ENCODE assay signal across 8 mouse cellular contexts in genomic region chr1:91962256-91962655, GRCm38 (mm10).
A peak's percentile ranks its signal among the peaks of the same experiment; 100 is the strongest.
DNase-seq lines count a peak whose midpoint lies in the region; ATAC-seq and TF ChIP-seq lines count a peak whose summit lies in the region.

No protein-coding gene starts in this region.

- no peak overlapping the region for H3K9ac ChIP-seq in embryonic facial prominence, embryonic 15.5 days
- H3K9ac ChIP-seq in hindbrain, embryonic 14.5 days, result no peak overlapping the region
- no peak overlapping the region for H3K9ac ChIP-seq in liver, embryonic 14.5 days (replicated peaks)
- no peak overlapping the region for H3K9ac ChIP-seq in neural tube, embryonic 14.5 days (replicated peaks; ENCODE audit: low read depth, low read length)

- H3K4me3 ChIP-seq in bone marrow, adult 2 months (replicated peaks; ENCODE audit: control insufficient read depth, low read depth, low read length), result no peak overlapping the region
- no peak overlapping the region for H3K4me3 ChIP-seq in embryonic facial prominence, embryonic 15.5 days (replicated peaks)
- H3K4me3 ChIP-seq in hindbrain, embryonic 14.5 days (replicated peaks; ENCODE audit: low read length), result no peak overlapping the region
- no peak overlapping the region for H3K4me3 ChIP-seq in liver, embryonic 14.5 days (ENCODE audit: insufficient read depth in 1 of 2, low read depth in 2 of 2, low read length in 2 of 2)
- H3K4me3 ChIP-seq in neural tube, embryonic 14.5 days (ENCODE audit: low read depth, low read length), result no peak overlapping the region

- TF ChIP-seq EP300 in liver, embryonic 14.5 days (IDR thresholded peaks at IDR 0.05; ENCODE audit: low read depth), result no peak

- peak; percentile 64 for DNase-seq in right cerebral cortex, postnatal 4 days
- DNase-seq in right cerebral cortex, postnatal 36 days (ENCODE audit: low spot score in 2 of 2), result no peak
- DNase-seq in hindbrain, embryonic 14.5 days (ENCODE audit: low spot score), result peak; percentile 39
- peak in 1 of 3 experiments; percentile 9 for DNase-seq in liver, embryonic 14.5 days (ENCODE audit: low read depth in 3 of 3, low spot score in 3 of 3)
- peak; percentile 23 for DNase-seq in yolk sac, embryonic 10.5 days (ENCODE audit: low spot score)

- H3K27ac ChIP-seq in bone marrow, adult 2 months (ENCODE audit: control insufficient read depth, insufficient read depth, low read depth, low read length, poor library complexity), result no peak overlapping the region
- 0 out of 2 replicates have a peak overlapping the region, but pooled peaks have one; percentile 63 for H3K27ac ChIP-seq in embryonic facial prominence, embryonic 15.5 days (replicated peaks)
- H3K27ac ChIP-seq in hindbrain, embryonic 14.5 days, result no peak overlapping the region
- H3K27ac ChIP-seq in liver, embryonic 14.5 days, result no peak overlapping the region
- no peak overlapping the region for H3K27ac ChIP-seq in neural tube, embryonic 14.5 days (ENCODE audit: low read depth, low read length)

- WGBS in bone marrow, adult 2 months, result 87% methylated on average over 1 of the region's 1 CpGs
- 38% methylated on average over 1 of the region's 1 CpGs for WGBS in embryonic facial prominence, embryonic 15.5 days
- 29% methylated on average over 1 of the region's 1 CpGs for WGBS in hindbrain, embryonic 14.5 days
- 67% methylated on average over 1 of the region's 1 CpGs for WGBS in liver, embryonic 14.5 days (ENCODE audit: insufficient replicate concordance)
- WGBS in neural tube, embryonic 14.5 days, result 35% methylated on average over 1 of the region's 1 CpGs

- H3K4me2 ChIP-seq in embryonic facial prominence, embryonic 15.5 days (replicated peaks), result no peak overlapping the region
- H3K4me2 ChIP-seq in hindbrain, embryonic 14.5 days (replicated peaks), result no peak overlapping the region
- H3K4me2 ChIP-seq in liver, embryonic 14.5 days (ENCODE audit: low read depth), result no peak overlapping the region
- no peak overlapping the region for H3K4me2 ChIP-seq in neural tube, embryonic 14.5 days (ENCODE audit: low read depth, low read length)

- H3K9me3 ChIP-seq in embryonic facial prominence, embryonic 15.5 days (replicated peaks), result no peaks in the 10 kb centered on the region
- H3K9me3 ChIP-seq in hindbrain, embryonic 14.5 days (ENCODE audit: control insufficient read depth, low read length), result no peaks in the 10 kb centered on the region
- H3K9me3 ChIP-seq in liver, embryonic 14.5 days (ENCODE audit: control insufficient read depth, low read length), result no peaks in the 10 kb centered on the region
- H3K9me3 ChIP-seq in neural tube, embryonic 14.5 days (ENCODE audit: control insufficient read depth, low read length), result no peaks in the 10 kb centered on the region

- no peaks in the 10 kb centered on the region for H3K27me3 ChIP-seq in embryonic facial prominence, embryonic 15.5 days
- H3K27me3 ChIP-seq in hindbrain, embryonic 14.5 days (ENCODE audit: control insufficient read depth, insufficient read depth, low read length), result no peaks in the 10 kb centered on the region
- no peaks in the 10 kb centered on the region for H3K27me3 ChIP-seq in liver, embryonic 14.5 days (ENCODE audit: control insufficient read depth, insufficient read depth, low read length)
- no peaks in the 10 kb centered on the region for H3K27me3 ChIP-seq in neural tube, embryonic 14.5 days (ENCODE audit: control insufficient read depth, insufficient read depth, low read length)

- no peaks in the 10 kb centered on the region for H3K4me1 ChIP-seq in bone marrow, adult 2 months (ENCODE audit: control insufficient read depth, insufficient read depth, low read length)
- peaks cover 28% of the 10 kb centered on the region for H3K4me1 ChIP-seq in embryonic facial prominence, embryonic 15.5 days
- no peaks in the 10 kb centered on the region for H3K4me1 ChIP-seq in hindbrain, embryonic 14.5 days (replicated peaks; ENCODE audit: control insufficient read depth, insufficient read depth, low read length)
- H3K4me1 ChIP-seq in liver, embryonic 14.5 days (replicated peaks; ENCODE audit: control insufficient read depth in 2 of 2, insufficient read depth in 2 of 2, low read length in 1 of 2), result no peaks in the 10 kb centered on the region
- H3K4me1 ChIP-seq in neural tube, embryonic 14.5 days (ENCODE audit: control insufficient read depth, insufficient read depth, low read length), result no peaks in the 10 kb centered on the region

- no peak for TF ChIP-seq POLR2A in bone marrow, adult 2 months (IDR thresholded peaks at IDR 0.05; ENCODE audit: borderline replicate concordance, control insufficient read depth, low read depth, low read length)

- no peak for ATAC-seq in embryonic facial prominence, embryonic 15.5 days (ENCODE audit: insufficient number of reproducible peaks, low FRiP score, low TSS enrichment, low read depth)
- ATAC-seq in hindbrain, embryonic 14.5 days (ENCODE audit: low FRiP score), result 0 out of 2 replicates have a peak, but pooled peaks have one; percentile 68
- ATAC-seq in liver, embryonic 14.5 days (ENCODE audit: insufficient read depth), result no peak
- peak; percentile 72; the same call in 1 of the 2 replicates for ATAC-seq in neural tube, embryonic 14.5 days (ENCODE audit: low read depth)

- TF ChIP-seq CTCF in bone marrow, adult 2 months (IDR thresholded peaks at IDR 0.05; ENCODE audit: control insufficient read depth, insufficient read depth, low read length), result peak; percentile 88
- peak; percentile 80 for TF ChIP-seq CTCF in liver, embryonic 14.5 days (IDR thresholded peaks at IDR 0.05; ENCODE audit: low read depth)

- peaks cover 60% of the 10 kb centered on the region for H3K36me3 ChIP-seq in embryonic facial prominence, embryonic 15.5 days
- H3K36me3 ChIP-seq in hindbrain, embryonic 14.5 days (replicated peaks; ENCODE audit: control insufficient read depth, insufficient read depth), result peaks cover 80% of the 10 kb centered on the region
- no peaks in the 10 kb centered on the region; the same call in 1 of the 2 replicates for H3K36me3 ChIP-seq in liver, embryonic 14.5 days (replicated peaks; ENCODE audit: control insufficient read depth, insufficient read depth, low read depth)
- H3K36me3 ChIP-seq in neural tube, embryonic 14.5 days (ENCODE audit: control insufficient read depth, insufficient read depth, low read length), result peaks cover 30% of the 10 kb centered on the region

Comparison
In these comparisons a context has a peak if more than half of its experiments do, and no peak if none do; other contexts are left out.
1. DNase-seq: peak in right cerebral cortex, postnatal 4 days (single experiment), hindbrain, embryonic 14.5 days (single experiment) and yolk sac, embryonic 10.5 days (single experiment); none in right cerebral cortex, postnatal 36 days (0 of 2).
2. ATAC-seq: peak in hindbrain, embryonic 14.5 days (single experiment) and neural tube, embryonic 14.5 days (single experiment); none in embryonic facial prominence, embryonic 15.5 days (single experiment) and liver, embryonic 14.5 days (single experiment).